Mouse (Mus musculus): Measurements from ENCODE around the gene Itgb1bp2.

Itgb1bp2 gene

DNA sequence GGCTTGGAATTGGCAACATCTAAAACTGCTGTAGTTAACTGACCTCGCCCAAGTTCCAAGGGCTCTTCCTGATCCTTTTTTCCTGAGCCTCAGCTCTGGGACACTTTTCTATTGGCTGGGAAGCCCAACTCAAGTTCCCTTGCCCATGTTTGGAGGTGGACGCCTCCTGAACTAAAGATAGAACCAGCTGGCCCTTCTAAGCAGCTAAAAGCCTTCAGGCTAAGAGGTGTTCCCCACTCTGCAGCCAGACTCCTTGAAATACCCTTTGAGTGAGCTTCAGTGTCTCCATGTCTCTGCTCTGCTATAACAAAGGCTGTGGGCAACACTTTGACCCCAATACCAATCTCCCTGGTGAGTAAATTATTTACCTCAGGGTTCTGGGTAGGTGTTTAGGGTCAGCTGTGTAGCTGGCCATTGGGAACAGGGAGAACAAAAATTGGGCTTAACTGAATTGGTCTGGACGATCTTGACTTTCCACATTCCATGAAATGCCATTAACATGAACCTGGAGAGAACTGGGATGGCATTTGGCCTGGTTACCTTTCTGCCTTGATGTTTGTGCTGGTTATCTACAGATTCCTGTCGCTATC, at the start of gene Itgb1bp2:
TSS of gene Itgb1bp2 (plus strand) at position 203 of the 590 bp plus-strand sequence.
- peak; percentile 12 for DNase-seq (ENCODE audit: low read depth, low spot score)

DNA sequence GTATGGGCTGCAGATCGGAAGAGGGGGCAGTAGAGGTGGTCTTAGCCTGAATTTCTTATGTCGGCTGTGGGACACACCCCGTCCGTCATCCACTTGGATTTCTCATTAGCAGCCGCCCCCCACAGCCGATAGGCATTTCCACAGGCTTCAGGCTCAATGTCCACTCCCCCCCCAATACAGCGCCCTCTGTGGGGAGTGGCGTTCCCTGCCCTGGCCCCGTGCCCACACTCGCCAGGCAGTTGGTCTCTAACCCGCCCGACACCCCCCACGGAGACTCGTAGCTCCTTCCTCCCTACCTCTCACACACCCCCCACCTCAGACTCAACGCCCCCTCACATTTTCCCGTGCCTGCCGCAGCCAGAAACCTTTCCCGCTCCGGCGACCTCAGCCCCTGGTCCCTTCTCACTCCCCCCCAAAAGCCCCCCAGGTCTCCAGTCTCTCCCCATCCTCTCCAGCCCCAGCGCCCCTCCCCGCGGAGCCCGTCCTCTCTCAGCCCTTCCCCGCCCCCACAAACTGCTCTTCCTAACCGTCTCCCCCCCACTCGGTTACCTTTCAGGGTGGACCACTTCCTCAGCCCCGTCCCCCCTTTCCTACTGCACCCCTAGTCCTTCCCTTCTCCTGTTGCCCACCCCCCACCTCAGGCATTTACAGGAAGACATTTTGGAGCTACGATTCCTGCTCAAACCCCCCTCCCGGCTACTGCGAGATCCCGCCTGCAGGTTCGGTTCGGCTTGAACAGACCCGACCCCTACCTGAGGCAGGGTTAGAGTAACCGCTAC, 29.8 kb upstream of the Itgb1bp2 start:
- peak; percentile 24 for DNase-seq (ENCODE audit: low read depth, low spot score)

DNA sequence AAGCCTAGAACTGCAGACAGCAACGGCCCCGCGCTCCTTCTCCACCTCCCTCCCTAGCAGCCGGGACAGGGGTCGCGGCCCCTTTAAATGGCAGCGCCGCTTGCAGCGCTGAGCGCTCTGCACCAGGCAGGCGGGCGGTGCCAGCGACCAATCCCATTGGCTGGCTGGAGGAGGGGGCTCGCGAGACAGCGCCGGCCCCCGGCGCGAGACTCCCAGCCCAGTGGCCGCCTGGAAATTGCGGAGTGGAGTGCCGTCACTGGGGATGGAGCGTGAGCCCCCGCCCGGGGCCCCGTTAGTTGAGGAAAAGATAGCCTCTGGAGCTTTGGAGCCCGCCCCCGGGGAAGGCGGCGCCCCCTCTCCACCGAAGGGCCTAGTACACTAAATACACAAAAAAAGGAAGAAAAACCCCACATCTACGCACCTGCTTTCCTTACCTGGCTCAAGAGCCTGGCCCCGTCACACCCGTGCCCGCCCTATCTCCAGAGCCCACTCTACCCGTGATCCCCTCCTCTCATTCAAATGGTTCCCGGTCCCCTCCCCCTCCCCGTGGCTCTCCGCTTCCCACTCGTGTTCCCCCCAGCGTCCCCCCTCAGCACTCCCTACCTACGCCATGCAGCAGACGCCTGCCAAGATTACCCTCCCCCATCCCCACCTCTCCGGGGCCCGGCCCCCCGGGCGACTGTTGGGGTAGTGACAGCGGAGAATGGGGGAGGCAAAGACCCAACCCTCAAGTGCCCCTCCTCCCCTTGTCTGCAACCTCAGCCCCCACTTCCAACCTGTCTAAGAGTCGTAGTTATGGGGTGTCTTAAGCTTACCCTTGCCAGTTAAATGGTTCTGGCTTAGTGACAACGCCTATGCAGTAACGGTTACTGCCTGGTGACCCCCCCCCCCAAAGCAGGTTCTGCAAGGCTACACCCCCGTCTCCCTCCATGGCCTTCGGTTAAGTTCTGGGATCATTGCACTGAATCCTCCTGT, 28.9 kb upstream of the Itgb1bp2 start:
- DNase-seq (ENCODE audit: low read depth, low spot score), result peak; percentile 81

DNA sequence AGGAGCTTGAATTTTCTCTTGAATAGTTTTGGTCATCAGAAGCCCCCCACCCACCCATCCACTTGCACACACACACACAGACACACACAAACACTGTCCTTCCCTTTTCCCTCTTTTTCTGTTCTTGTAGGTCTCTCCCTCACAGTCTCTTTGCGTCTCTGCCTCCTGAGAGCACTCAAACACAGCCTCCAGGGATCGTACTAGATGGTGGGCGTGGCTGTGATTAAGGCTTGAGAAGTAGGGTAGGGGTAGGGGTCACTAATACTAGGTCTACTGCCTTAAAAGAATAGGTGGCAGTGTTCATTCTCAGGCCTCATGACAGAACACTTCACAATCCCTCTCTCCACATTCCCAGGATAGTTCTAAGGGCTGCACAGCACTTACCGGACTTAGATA, 28.2 kb upstream of the Itgb1bp2 start, which contains the start of gene Zmym3:
TSS of gene Zmym3 (minus strand) at position 150 of the 396 bp plus-strand sequence.
- peak; percentile 41 for DNase-seq (ENCODE audit: low read depth, low spot score)

DNA sequence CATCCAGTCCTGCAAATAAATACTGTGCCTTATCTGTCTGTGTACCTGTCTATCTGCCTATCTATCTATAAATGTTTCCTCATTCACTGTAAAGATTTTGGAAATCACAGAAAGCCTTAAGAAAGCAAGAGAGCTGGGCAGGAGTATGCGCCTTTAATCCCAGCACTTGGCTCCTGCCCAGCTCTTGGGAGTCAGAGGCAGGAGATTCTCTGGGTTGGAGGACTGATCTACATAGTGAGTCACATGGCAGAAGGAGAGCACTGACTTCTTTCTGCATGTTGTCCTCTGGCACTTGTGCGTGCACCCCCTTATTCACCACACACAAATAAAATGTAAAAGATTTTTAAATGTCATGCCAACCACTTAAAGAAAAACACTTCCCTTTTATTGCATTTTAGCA, 25.4 kb upstream of the Itgb1bp2 start:
- DNase-seq (ENCODE audit: low read depth, low spot score), result no peak

DNA sequence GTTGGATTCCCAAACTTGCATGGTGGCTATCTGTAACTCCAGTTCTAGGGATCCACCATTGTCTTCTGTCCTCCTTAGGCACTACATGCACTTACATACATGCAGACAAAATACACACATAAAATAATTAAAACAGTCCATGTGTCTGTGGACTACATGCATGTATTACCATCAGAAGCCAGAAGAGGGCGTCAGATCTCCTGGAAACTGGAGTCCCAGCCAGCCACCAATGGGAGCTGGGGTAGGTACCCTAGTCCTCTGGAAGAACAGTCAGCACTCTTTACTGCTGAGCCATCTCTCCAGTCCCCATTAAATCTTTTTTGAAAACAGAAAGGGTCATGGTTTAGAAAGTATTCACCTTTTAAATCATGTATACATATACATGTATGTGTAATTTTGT, 21.1 kb upstream of the Itgb1bp2 start:
- DNase-seq (ENCODE audit: low read depth, low spot score), result peak; percentile 54

DNA sequence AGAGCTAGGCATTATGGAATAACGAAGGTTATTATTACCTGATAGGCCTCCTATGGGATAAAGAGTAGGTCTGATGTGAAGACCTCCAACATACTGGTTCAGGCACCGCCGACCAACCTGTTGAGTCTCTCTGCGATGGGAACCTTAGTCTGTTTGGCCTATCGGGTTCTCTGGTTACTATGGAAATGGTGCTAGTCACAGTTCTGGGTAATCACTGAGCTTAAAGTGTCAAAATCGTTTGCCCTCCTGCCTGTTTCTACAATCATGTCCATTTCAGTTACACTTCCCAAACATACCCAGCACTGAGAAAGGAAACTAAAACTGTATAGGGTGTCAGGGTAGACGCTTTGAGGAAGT, 20.1 kb upstream of the Itgb1bp2 start:
- DNase-seq (ENCODE audit: low read depth, low spot score), result peak; percentile 15

DNA sequence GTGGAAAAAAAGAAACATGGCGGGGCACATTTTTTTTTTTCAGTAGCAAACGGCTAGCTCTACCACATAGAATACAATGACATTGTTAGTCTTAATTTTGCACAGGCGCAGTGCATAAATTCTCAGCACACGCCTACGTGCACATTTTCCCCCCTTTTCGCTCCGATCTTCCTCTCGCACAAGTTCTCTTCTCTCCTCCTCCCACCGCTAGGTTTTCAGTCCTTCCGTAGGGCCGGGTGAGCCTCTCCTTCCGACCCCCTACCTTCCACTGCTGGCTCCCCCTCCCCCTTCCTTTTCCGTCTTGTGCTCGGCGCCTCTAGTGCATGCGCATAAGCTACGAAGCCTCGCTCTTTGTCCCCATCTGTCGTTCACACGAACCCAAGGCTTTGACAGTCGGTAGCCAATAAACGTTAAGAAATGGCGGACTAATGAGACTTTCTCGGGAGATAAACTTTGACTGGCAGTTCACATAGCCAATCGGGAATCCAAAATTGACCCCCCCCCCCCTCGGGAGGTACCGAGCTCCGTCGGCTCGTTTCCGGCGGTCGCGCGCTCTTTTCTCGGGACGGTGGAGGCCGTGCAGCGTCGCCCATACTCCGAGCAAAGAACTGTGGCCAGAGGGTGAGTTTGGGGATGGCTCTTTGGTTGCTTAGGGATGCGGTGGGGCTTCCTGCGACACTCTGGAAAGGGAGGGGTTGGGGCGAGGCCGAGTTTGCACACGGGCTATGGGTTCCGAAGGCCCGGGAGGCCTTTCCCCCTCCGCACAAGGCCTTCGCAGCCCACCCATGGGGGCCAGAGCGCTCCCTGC, 19.5 kb upstream of the Itgb1bp2 start, which contains the start of gene Nono:
TSS of gene Nono (plus strand) at position 177 of the 808 bp plus-strand sequence.
- peak; percentile 98 for DNase-seq (ENCODE audit: low read depth, low spot score)

DNA sequence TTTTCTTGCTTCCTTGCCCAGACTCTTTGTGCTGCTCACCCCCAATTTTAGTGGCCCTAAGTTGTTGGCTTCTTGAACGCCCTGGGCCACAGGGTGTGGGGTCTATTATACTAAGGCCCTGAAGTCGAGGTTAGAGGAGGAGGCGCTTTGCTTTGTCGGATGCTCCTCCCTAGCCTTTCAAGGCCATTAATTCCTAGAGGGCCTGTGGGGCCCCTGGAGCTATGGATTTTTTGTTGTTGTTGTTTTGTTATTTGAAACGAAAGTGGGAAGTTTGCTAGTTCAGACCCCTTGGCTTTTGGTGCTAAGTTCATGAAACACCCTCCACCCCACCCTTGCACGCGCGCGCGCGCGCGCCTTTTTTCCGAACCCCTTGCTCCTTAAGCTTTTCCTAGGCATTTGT, 18.9 kb upstream of the Itgb1bp2 start:
- DNase-seq (ENCODE audit: low read depth, low spot score), result peak; percentile 55

DNA sequence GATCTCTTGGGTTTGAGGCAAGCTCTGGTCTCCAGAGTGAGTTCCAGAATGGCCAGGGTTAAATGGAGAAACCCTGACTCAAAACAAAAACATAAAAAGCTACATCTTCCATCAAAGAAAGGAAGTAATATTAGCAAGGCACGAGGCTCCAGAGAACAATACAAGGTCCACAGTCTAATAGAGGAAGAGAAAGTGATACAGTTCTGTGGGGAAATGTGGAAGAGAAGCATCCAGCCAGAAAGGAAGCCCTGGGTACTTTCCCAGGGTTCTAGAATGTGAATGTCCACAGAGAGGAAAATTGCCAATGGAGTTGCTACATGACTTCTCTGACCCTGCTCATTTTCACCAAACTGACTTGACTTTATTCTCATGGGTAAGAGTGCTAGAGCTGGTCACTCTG, 2.3 kb downstream of the Itgb1bp2 start:
- DNase-seq (ENCODE audit: low read depth, low spot score), result no peak

DNA sequence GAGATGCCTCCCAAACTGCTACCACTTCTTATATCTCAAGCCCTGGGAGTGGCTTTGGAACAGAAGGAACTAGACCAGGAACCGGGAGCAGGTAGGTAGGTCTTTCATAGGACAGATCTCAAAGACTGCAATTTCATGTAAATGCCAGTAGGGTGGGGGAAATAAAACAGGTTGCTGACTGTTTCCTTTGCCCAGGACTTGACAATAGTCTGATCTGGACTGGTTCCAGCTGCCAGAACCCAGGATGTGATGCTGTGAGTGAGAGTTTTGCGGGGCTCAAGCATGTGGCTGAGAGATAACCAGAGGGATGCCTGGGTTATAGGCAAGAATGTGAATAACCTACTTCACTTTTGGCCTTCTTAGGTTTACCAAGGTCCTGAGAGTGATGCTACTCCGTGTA, 2.7 kb downstream of the Itgb1bp2 start:
- DNase-seq (ENCODE audit: low read depth, low spot score), result peak; percentile 44

DNA sequence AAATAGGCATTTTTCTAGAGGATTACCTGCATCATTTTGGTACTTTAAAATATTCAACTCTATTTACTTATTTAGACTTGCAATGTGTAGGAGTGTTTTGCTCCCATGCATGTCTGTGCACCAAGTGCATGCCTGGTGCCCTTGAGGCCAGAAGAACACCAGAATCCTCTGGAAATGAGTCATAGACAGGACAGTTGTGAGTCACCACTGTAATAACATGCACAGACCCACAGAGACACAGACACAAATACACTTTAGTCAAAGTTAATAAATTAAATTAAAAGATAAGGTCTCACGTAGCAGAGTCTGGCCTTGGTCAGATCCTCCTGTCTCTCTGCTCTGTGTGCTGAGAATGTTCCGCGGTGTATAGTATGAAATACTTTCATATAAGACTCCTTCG, 23.3 kb downstream of the Itgb1bp2 start:
- DNase-seq (ENCODE audit: low read depth, low spot score), result no peak

DNA sequence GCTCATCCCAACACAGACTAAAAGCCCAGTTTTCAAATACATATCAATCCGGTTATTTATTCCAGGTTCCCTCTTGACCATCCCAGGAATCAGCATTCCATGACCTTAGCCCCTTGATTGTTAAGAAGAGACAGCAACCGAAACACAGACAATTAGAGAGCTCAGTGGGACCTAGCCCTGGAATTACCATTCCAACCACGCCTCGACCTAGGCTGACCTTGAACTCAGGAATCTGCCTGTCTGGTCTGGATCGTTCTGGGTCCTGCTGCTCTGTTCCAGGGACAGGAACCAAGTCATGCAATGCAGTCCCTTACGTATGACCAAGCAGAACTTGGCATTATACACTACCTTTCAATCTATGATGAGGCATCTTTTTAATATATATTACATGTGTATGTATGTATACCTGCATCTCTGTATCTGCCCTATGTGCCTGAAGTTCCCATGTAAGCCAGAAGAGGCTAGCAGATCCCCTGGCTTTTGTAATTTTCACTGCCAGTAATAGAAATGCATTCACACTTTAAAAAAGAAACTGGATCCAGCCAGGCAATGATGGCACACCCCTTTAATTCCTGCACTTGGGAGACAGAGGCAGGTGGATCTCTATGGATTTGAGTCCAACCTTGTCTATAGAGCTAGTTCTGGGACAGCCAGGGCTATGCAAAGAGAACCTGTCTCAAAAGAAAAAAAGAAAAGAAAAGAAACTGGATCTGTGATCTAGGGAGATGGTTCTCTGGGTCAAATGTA, 32.9 kb downstream of the Itgb1bp2 start:
- DNase-seq (ENCODE audit: low read depth, low spot score), result peak; percentile 94

DNA sequence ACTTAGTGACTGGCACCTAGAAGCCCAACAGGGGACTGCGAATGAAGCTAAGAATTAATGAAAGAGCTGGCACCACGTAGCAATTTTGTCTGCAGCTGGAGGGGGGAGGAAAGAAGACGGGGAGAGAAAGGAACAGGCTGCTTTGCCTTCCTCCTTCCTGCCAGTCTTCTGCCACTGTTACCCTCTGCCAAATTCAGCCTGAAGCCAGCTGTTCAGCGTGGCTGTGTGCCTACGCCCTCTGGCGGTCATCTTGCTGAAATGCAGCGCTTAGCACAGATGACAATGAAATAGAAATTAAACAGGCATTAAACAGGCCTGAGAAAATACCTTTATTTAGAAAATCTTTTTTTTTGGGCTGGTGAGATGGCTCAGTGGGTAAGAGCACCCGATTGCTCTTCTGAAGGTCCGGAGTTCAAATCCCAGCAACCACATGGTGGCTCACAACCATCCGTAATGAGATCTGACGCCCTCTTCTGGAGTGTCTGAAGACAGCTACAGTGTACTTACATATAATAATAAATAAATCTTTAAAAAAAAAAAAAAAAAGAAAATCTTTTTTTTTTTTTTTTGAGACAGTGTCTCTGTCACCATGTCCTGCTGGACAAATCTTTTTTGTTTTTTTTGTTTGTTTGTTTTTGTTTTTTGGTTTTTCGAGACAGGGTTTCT, 37.7 kb downstream of the Itgb1bp2 start:
- DNase-seq (ENCODE audit: low read depth, low spot score), result peak; percentile 48
